Comparison of ENCODE assay signal across 9 mouse cellular contexts in genomic region chr3:89512225-89512624, GRCm38 (mm10). TPM values are rescaled to one million over a fixed set of nuclear protein-coding genes. Genes with fewer than 3 reads are reported as not detected.
DNase-seq lines count a peak whose midpoint lies in the region; ATAC-seq and TF ChIP-seq lines count a peak whose summit lies in the region.
"Had no signal": no experiment of that assay in that cellular context is flagged by ENCODE, and none has a peak within 500 bp of the region (broad histone marks: within the 10 kb centered on the region; RNA-seq: fewer than 3 reads in every experiment).

No protein-coding gene starts in this region.

- H3K9ac ChIP-seq in kidney, embryonic 14.5 days (ENCODE audit: low read depth, low read length) = no peak overlapping the region
- no peak overlapping the region for H3K9ac ChIP-seq in midbrain, embryonic 15.5 days
- H3K9ac ChIP-seq: lung, embryonic 15.5 days had no signal

- H3K4me1 ChIP-seq in kidney, embryonic 14.5 days (ENCODE audit: control insufficient read depth, insufficient read depth, low read length) = no peaks in the 10 kb centered on the region
- H3K4me1 ChIP-seq in G1E (ENCODE audit: insufficient read depth, low read depth, low read length) = no peaks in the 10 kb centered on the region
- peaks cover 14% of the 10 kb centered on the region for H3K4me1 ChIP-seq in midbrain, embryonic 15.5 days

- H3K4me3 ChIP-seq in kidney, embryonic 14.5 days (ENCODE audit: low read length) = no peak overlapping the region
- no peak overlapping the region for H3K4me3 ChIP-seq in G1E (ENCODE audit: low read depth, low read length)
- H3K4me3 ChIP-seq in midbrain, embryonic 15.5 days = no peak overlapping the region
- H3K4me3 ChIP-seq: lung, embryonic 15.5 days had no signal

- DNase-seq in adrenal gland, postnatal 36 days = peak; percentile 23 to 34
- DNase-seq in adrenal gland, adult 2 months = no peak
- DNase-seq in kidney, postnatal 4 days = peak; percentile 53 to 54
- DNase-seq in G1E (ENCODE audit: low spot score) = no peak
- no peak for DNase-seq in urinary bladder, postnatal 25 days (ENCODE audit: low spot score)
- DNase-seq in c-Kit-positive CD71-positive TER-119-positive erythroid progenitor cells, embryonic 14.5 days (ENCODE audit: low spot score) = no peak

- no peaks in the 10 kb centered on the region for H3K36me3 ChIP-seq in kidney, embryonic 14.5 days (ENCODE audit: control insufficient read depth, insufficient read depth, low read length)
- H3K36me3 ChIP-seq in G1E (replicated peaks) = no peaks in the 10 kb centered on the region
- H3K36me3 ChIP-seq in midbrain, embryonic 15.5 days (replicated peaks) = no peaks in the 10 kb centered on the region
- H3K36me3 ChIP-seq: lung, embryonic 15.5 days had no signal

- H3K9me3 ChIP-seq in kidney, embryonic 14.5 days (ENCODE audit: control insufficient read depth, low read length) = 0 out of 2 replicates have a peak, but pooled peaks cover 5% of the 10 kb centered on the region
- peaks cover 5% of the 10 kb centered on the region; the same call in 1 of the 2 replicates for H3K9me3 ChIP-seq in G1E (replicated peaks)
- H3K9me3 ChIP-seq in midbrain, embryonic 15.5 days = peaks cover 2% of the 10 kb centered on the region; the same call in 1 of the 2 replicates
- H3K9me3 ChIP-seq: lung, embryonic 15.5 days had no signal

- no peak overlapping the region for H3K27ac ChIP-seq in kidney, embryonic 14.5 days (ENCODE audit: low read depth, low read length)
- H3K27ac ChIP-seq in midbrain, embryonic 15.5 days = peak overlapping the region; percentile 75; the same call in 1 of the 2 replicates
- H3K27ac ChIP-seq: lung, embryonic 15.5 days had no signal

- 92% methylated on average over 2 of the region's 2 CpGs for WGBS in kidney, embryonic 14.5 days
- 97% methylated on average over 2 of the region's 2 CpGs for WGBS in midbrain, embryonic 15.5 days

- H3K4me2 ChIP-seq in kidney, embryonic 14.5 days (replicated peaks; ENCODE audit: low read depth, low read length) = no peak overlapping the region
- no peak overlapping the region for H3K4me2 ChIP-seq in midbrain, embryonic 15.5 days
- H3K4me2 ChIP-seq: lung, embryonic 15.5 days had no signal

- no peaks in the 10 kb centered on the region for H3K27me3 ChIP-seq in kidney, embryonic 14.5 days (ENCODE audit: control insufficient read depth, insufficient read depth, low read length)
- H3K27me3 ChIP-seq in G1E (ENCODE audit: insufficient read depth, low read length) = peaks cover 12% of the 10 kb centered on the region
- H3K27me3 ChIP-seq in midbrain, embryonic 15.5 days (replicated peaks) = no peaks in the 10 kb centered on the region

- no peak for ATAC-seq in kidney, embryonic 14.5 days (ENCODE audit: low FRiP score, low TSS enrichment)
- no peak for ATAC-seq in G1E (ENCODE audit: extremely low read depth, insufficient number of reproducible peaks, low FRiP score, poor library complexity, severe bottlenecking)
- ATAC-seq in midbrain, embryonic 15.5 days (replicated peaks) = no peak

- TF ChIP-seq CTCF in G1E (IDR thresholded peaks at IDR 0.05; ENCODE audit: low read depth, low read length) = peak; percentile 77

RNA-seq across cellular contexts. Expression of gene Kcnn3, which starts 7.7 kb away (rescaled TPM):
- 1 to 10 TPM; 3.4 to 3.7 TPM for total RNA-seq in adrenal gland, postnatal 36 days (2021)
- 1 to 10 TPM; 3.1 to 5.2 TPM for total RNA-seq in adrenal gland, adult 2 months (2021)
- 1.7 and 2.0 TPM in 2 replicates for polyA plus RNA-seq in adrenal gland, adult 2 months (2012; rRNA removed)
- 1.4 and 2.1 TPM in 2 replicates for polyA plus RNA-seq in kidney, embryonic 14.5 days (2014; fragmentation: Nextera tagmentation; extraction: Ambion mirVana)
- total RNA-seq in G1E (2014; fragmentation: Nextera tagmentation) (not detected in 2 replicates), G1E (2017) (under 0.01 and 0.16 TPM in 2 replicates)
- polyA plus RNA-seq in G1E (2012) = not detected in 2 replicates
- 8.5 and 8.7 TPM in 2 replicates for polyA plus RNA-seq in midbrain, embryonic 15.5 days (2015; fragmentation: Nextera tagmentation; extraction: Ambion mirVana)

RNA-seq across cellular contexts. Expression of gene Pmvk, which starts 57.9 kb away (rescaled TPM):
- 10 to 100 TPM; 25.2 to 36.2 TPM for total RNA-seq in adrenal gland, postnatal 36 days (2021)
- 10 to 100 TPM; 13.9 to 27.7 TPM for total RNA-seq in adrenal gland, adult 2 months (2021)
- 19.4 and 21.5 TPM in 2 replicates for polyA plus RNA-seq in adrenal gland, adult 2 months (2012; rRNA removed)
- 53.8 and 60.4 TPM in 2 replicates for polyA plus RNA-seq in kidney, embryonic 14.5 days (2014; fragmentation: Nextera tagmentation; extraction: Ambion mirVana)
- total RNA-seq in G1E (2014; fragmentation: Nextera tagmentation) (12.1 and 17.8 TPM in 2 replicates), G1E (2017) (46.6 and 48.1 TPM in 2 replicates)
- polyA plus RNA-seq in G1E (2012) = 14.9 and 26.1 TPM in 2 replicates
- 123 and 132 TPM in 2 replicates for polyA plus RNA-seq in midbrain, embryonic 15.5 days (2015; fragmentation: Nextera tagmentation; extraction: Ambion mirVana)

Comparison
In these comparisons a context has a peak if more than half of its experiments do, and no peak if none do; other contexts are left out.
1. DNase-seq: peak in adrenal gland, postnatal 36 days (2 of 2) and kidney, postnatal 4 days (2 of 2); none in adrenal gland, adult 2 months (single experiment), G1E (single experiment), urinary bladder, postnatal 25 days (single experiment) and c-Kit-positive CD71-positive TER-119-positive erythroid progenitor cells, embryonic 14.5 days (single experiment).